Mouse (Mus musculus): ENCODE data around the gene Pum3. TPM values are rescaled to one million over a fixed set of nuclear protein-coding genes. Genes with fewer than 3 reads are reported as not detected.
A peak's percentile ranks its signal among the peaks of the same experiment; 100 is the strongest.

Pum3 gene
- total and polyA plus RNA-seq, 3 experiments: 54.4 to 210 (median 83.3) TPM

- no peaks in the 10 kb centered on the region for H3K9me3 ChIP-seq (replicated peaks; ENCODE audit: low read length)
- no peak overlapping the region for H3K4me2 ChIP-seq (ENCODE audit: insufficient read depth, low read depth, poor library complexity, severe bottlenecking)
- in situ Hi-C loops (cut with MboI; ENCODE audit: low pct_ligation_motif_present, low pct_unique_long_range_greater_than_20kb, low sequenced_read_pairs) (loop anchor here (25.0 kb wide), 1 partner anchor 680 kb away; no protein-coding TSS in a partner anchor), dilution Hi-C loops (cut with MboI; ENCODE audit: extremely low pct_ligation_motif_present, extremely low pct_unique_long_range_greater_than_20kb, low sequenced_read_pairs) (no loop called here)
- no peak overlapping the region for H3K4me3 ChIP-seq (replicated peaks in 1 of 3; ENCODE audit: low read depth in 2 of 3, low read length in 2 of 3, poor library complexity in 1 of 3)
- H3K27ac ChIP-seq (ENCODE audit: insufficient read depth, low read depth): no peak overlapping the region
- no peaks in the 10 kb centered on the region for H3K27me3 ChIP-seq (replicated peaks)
- TF ChIP-seq POLR2A (IDR thresholded peaks at IDR 0.05; ENCODE audit: low read depth, low read length): no peak
- no peak for TF ChIP-seq MAFK (IDR thresholded peaks at IDR 0.05; ENCODE audit: insufficient replicate concordance, low read length)
- no peak for TF ChIP-seq GABPA (IDR thresholded peaks at IDR 0.05; ENCODE audit: insufficient replicate concordance, low read depth, low read length)
- TF ChIP-seq ZKSCAN1 (IDR thresholded peaks at IDR 0.05; ENCODE audit: borderline replicate concordance, low read depth, low read length): no peak
- no peak for TF ChIP-seq KAT2A (IDR thresholded peaks at IDR 0.05; ENCODE audit: insufficient replicate concordance, low read length)
- TF ChIP-seq USF2 (conservative IDR thresholded peaks at IDR 0.05; ENCODE audit: low read depth, low read length): no peak
- TF ChIP-seq HCFC1 (IDR thresholded peaks at IDR 0.05; ENCODE audit: low read depth, low read length): no peak
- TF ChIP-seq MXI1 (IDR thresholded peaks at IDR 0.05; ENCODE audit: low read depth, low read length): no peak
- TF ChIP-seq TCF12 (IDR thresholded peaks at IDR 0.05; ENCODE audit: low read depth, low read length): no peak
- TF ChIP-seq ZC3H11A (IDR thresholded peaks at IDR 0.05; ENCODE audit: low read depth, low read length): no peak
- DNase-seq (ENCODE audit: extremely low read depth): no peak
- H3K36me3 ChIP-seq (replicated peaks in 1 of 2; ENCODE audit: control insufficient read depth in 1 of 2, insufficient read depth in 1 of 2, low read length in 1 of 2): peaks cover 73 to 93% of the 10 kb centered on the region in 2 experiments
- H3K79me2 ChIP-seq (replicated peaks; ENCODE audit: control insufficient read depth, extremely low read depth, insufficient read depth, poor library complexity, severe bottlenecking): no peaks in the 10 kb centered on the region; the same call in 1 of the 2 replicates
- H3K4me1 ChIP-seq (ENCODE audit: control insufficient read depth in 1 of 2, insufficient read depth in 2 of 2): no peaks in the 10 kb centered on the region
- H3K9ac ChIP-seq (ENCODE audit: insufficient read depth, low read depth): no peak overlapping the region
Measured at GRCm38 (mm10) chr19:27417375-27417774, 12.2 kb downstream of the Pum3 start.

- no peak for TF ChIP-seq SIN3A (IDR thresholded peaks at IDR 0.05; ENCODE audit: low read length)
- peak in 1 of 2 experiments; percentile 46; a peak in 2 of 4 replicates for TF ChIP-seq CTCF (conservative IDR thresholded peaks at IDR 0.05 in 1 of 2, IDR thresholded peaks at IDR 0.05 in 1 of 2; ENCODE audit: low read depth in 2 of 2, low read length in 2 of 2)
- peak; percentile 15 for TF ChIP-seq RAD21 (IDR thresholded peaks at IDR 0.05; ENCODE audit: low read depth, low read length)
- TF ChIP-seq SMC3 (IDR thresholded peaks at IDR 0.05; ENCODE audit: low read depth, low read length): peak; percentile 9; the same call in 1 of the 2 replicates
- TF ChIP-seq MXI1 (IDR thresholded peaks at IDR 0.05; ENCODE audit: low read depth, low read length): no peak
- TF ChIP-seq JUND (conservative IDR thresholded peaks at IDR 0.05; ENCODE audit: low read depth, low read length): no peak
- DNase-seq (ENCODE audit: extremely low read depth): peak; percentile 11
- H3K79me2 ChIP-seq (replicated peaks; ENCODE audit: control insufficient read depth, extremely low read depth, insufficient read depth, poor library complexity, severe bottlenecking): no peaks in the 10 kb centered on the region; the same call in 1 of the 2 replicates
- no peaks in the 10 kb centered on the region for H3K4me1 ChIP-seq (ENCODE audit: control insufficient read depth in 1 of 2, insufficient read depth in 2 of 2)
- dilution Hi-C loops (cut with MboI; ENCODE audit: extremely low pct_ligation_motif_present, extremely low pct_unique_long_range_greater_than_20kb, low sequenced_read_pairs) (no loop called here), in situ Hi-C loops (cut with MboI; ENCODE audit: low pct_ligation_motif_present, low pct_unique_long_range_greater_than_20kb, low sequenced_read_pairs) (loop anchor here (25.0 kb wide), 1 partner anchor 679 kb away; no protein-coding TSS in a partner anchor)
- no peak overlapping the region for H3K9ac ChIP-seq (ENCODE audit: insufficient read depth, low read depth)
- H3K27ac ChIP-seq (ENCODE audit: insufficient read depth, low read depth): no peak overlapping the region
- H3K4me2 ChIP-seq (ENCODE audit: insufficient read depth, low read depth, poor library complexity, severe bottlenecking): no peak overlapping the region
- H3K4me3 ChIP-seq (replicated peaks in 1 of 3; ENCODE audit: low read depth in 2 of 3, low read length in 2 of 3, poor library complexity in 1 of 3): no peak overlapping the region
- H3K27me3 ChIP-seq (replicated peaks): no peaks in the 10 kb centered on the region
- peaks cover 71 to 93% of the 10 kb centered on the region in 2 experiments for H3K36me3 ChIP-seq (replicated peaks in 1 of 2; ENCODE audit: control insufficient read depth in 1 of 2, insufficient read depth in 1 of 2, low read length in 1 of 2)
- no peaks in the 10 kb centered on the region for H3K9me3 ChIP-seq (replicated peaks; ENCODE audit: low read length)
Measured at GRCm38 (mm10) chr19:27416569-27416968, 13.1 kb downstream of the Pum3 start.

Data from CH12.LX (cell line).